Mouse (Mus musculus) CH12.LX (cell line): ENCODE data around the gene Sdhb.

Source experiments
- GABPA ChIP-seq: IDR thresholded peaks from 2 replicates; pipeline ENCODE4 v1.6.1; 2012; ENCODE audit warnings: low read depth, low read length, improper control_type of control experiment, inconsistent platforms; ENCODE audit not compliant: insufficient replicate concordance
- ZKSCAN1 ChIP-seq: IDR thresholded peaks from 2 replicates; pipeline ENCODE4 v1.6.1; 2012; ENCODE audit warnings: low read depth, inconsistent platforms, low read length, improper control_type of control experiment, borderline replicate concordance

- TF ChIP-seq ZKSCAN1 (no peak), GABPA (no peak)
Observed at GRCm38 (mm10) chr4:141014856-141015255, 53.9 kb downstream of the Sdhb start.
